Comparison of ENCODE assay signal across 17 mouse cellular contexts in genomic region chr15:79329346-79329978, GRCm38 (mm10). TPM values are rescaled to one million over a fixed set of nuclear protein-coding genes. Genes with fewer than 3 reads are reported as not detected.
DNase-seq lines count a peak whose midpoint lies in the region; ATAC-seq and TF ChIP-seq lines count a peak whose summit lies in the region.
"Had no signal": no experiment of that assay in that cellular context is flagged by ENCODE, and none has a peak within 500 bp of the region (broad histone marks: within the 10 kb centered on the region; RNA-seq: fewer than 3 reads in every experiment).

No protein-coding gene starts in this region.

- TF ChIP-seq CTCF in layer of hippocampus, adult 2 months (conservative IDR thresholded peaks at IDR 0.05) = peak; percentile 53

- ATAC-seq in CD4-positive, CD25-positive, alpha-beta regulatory T cell, adult 4 months = no peak
- ATAC-seq: forebrain, embryonic 16.5 days had no signal

- H3K4me3 ChIP-seq in layer of hippocampus, adult 2 months = no peak overlapping the region
- H3K4me3 ChIP-seq: heart, embryonic 12.5 days had no signal

- DNase-seq in CD4-positive, CD25-positive, alpha-beta regulatory T cell, adult 2 months (ENCODE audit: low read depth, low spot score) = peak; percentile 55
- DNase-seq in layer of hippocampus, adult 2 months (ENCODE audit: low spot score in 2 of 2) = no peak
- DNase-seq in layer of hippocampus, adult 18-20 months (ENCODE audit: low spot score in 2 of 2) = no peak
- DNase-seq in thymus, postnatal 14 days = peak; percentile 20
- DNase-seq in thymus, postnatal 25 days = no peak
- no peak for DNase-seq in frontal cortex, adult 2 months (ENCODE audit: extremely low spot score in 1 of 2, low spot score in 1 of 2)
- DNase-seq in adrenal gland, postnatal 14 days = no peak
- DNase-seq: cerebellum, postnatal 25 days; gastrocnemius, postnatal 14 days; kidney, postnatal 14 days; left cerebral cortex, postnatal 4 days; right cerebral cortex, adult 18-20 months; thymus, postnatal 4 days had no signal

- no peak overlapping the region for H3K27ac ChIP-seq in layer of hippocampus, adult 2 months

RNA-seq across cellular contexts. Expression of gene Pla2g6, which starts 1.3 kb away (rescaled TPM):
- 10 to 100 TPM; 12.1 to 19.9 TPM for polyA plus RNA-seq in CD4-positive, CD25-positive, alpha-beta regulatory T cell, adult 4 months (2017; shearing (Covaris generic))
- 10 to 100 TPM; 23.8 to 23.9 TPM for total RNA-seq in layer of hippocampus, adult 2 months (2021)
- 10 to 100 TPM; 23.0 to 23.1 TPM for total RNA-seq in layer of hippocampus, adult 18-20 months (2021)
- 31.8 and 32.9 TPM in 2 replicates for polyA plus RNA-seq in frontal cortex, adult 2 months (2012; rRNA removed)
- total RNA-seq in adrenal gland, postnatal 14 days (2021) = 22.1 and 26.0 TPM in 2 replicates

RNA-seq across cellular contexts. Expression of gene Maff, which starts 17.0 kb away (rescaled TPM):
- 1 to 10 TPM; 1.3 to 1.9 TPM for polyA plus RNA-seq in CD4-positive, CD25-positive, alpha-beta regulatory T cell, adult 4 months (2017; shearing (Covaris generic))
- 1 to 10 TPM in 1 of 2 experiments, under 1 TPM in 1; 0.87 to 1.8 TPM for total RNA-seq in layer of hippocampus, adult 2 months (2021)
- 1 to 10 TPM; 2.1 TPM for total RNA-seq in layer of hippocampus, adult 18-20 months (2021)
- 0.62 and 1.1 TPM in 2 replicates for polyA plus RNA-seq in frontal cortex, adult 2 months (2012; rRNA removed)
- 6.2 and 7.4 TPM in 2 replicates for total RNA-seq in adrenal gland, postnatal 14 days (2021)

RNA-seq across cellular contexts. Expression of gene Baiap2l2, which starts 44.1 kb away (rescaled TPM):
- polyA plus RNA-seq in CD4-positive, CD25-positive, alpha-beta regulatory T cell, adult 4 months (2017; shearing (Covaris generic)) = not detected
- 1 to 10 TPM; 1.2 to 2.7 TPM for total RNA-seq in layer of hippocampus, adult 2 months (2021)
- total RNA-seq in layer of hippocampus, adult 18-20 months (2021) = 1 to 10 TPM; 1.9 to 4.8 TPM
- polyA plus RNA-seq in frontal cortex, adult 2 months (2012; rRNA removed) = 12.6 and 16.6 TPM in 2 replicates
- total RNA-seq in adrenal gland, postnatal 14 days (2021) = 0.30 TPM in 1 of 2 replicates, not detected in the other
- polyA plus RNA-seq: erythroblast, embryonic 14.5 days had no signal

Comparison
In these comparisons a context has a peak if more than half of its experiments do, and no peak if none do; other contexts are left out.
1. DNase-seq: peak in CD4-positive, CD25-positive, alpha-beta regulatory T cell, adult 2 months (single experiment) and thymus, postnatal 14 days (single experiment); none in layer of hippocampus, adult 2 months (0 of 2), layer of hippocampus, adult 18-20 months (0 of 2), thymus, postnatal 25 days (single experiment), frontal cortex, adult 2 months (0 of 2) and adrenal gland, postnatal 14 days (single experiment).